Mouse (Mus musculus) MEL (cell line): Measurements from ENCODE around the gene Gal. TPM values are rescaled to one million over a fixed set of nuclear protein-coding genes. Genes with fewer than 3 reads are reported as not detected.

Experiments
- DNase-seq: peaks from one replicate; pipeline ENCODE4 v3.0.0; 2011; ENCODE audit warnings: low read depth, low spot score
- H3K27ac ChIP-seq: 2 replicates; pipeline ENCODE4 v1.5.1; 2012; ENCODE audit warnings: low read depth, mild to moderate bottlenecking, control low read depth, low read length, moderate library complexity; ENCODE audit not compliant: control insufficient read depth
- H3K27me3 ChIP-seq, 2 experiments: fragments of 150-350 bp in 1 of 2; sonication (generic) in 1 of 2; 2 replicates each; pipeline ENCODE4 v1.6.1; 2012; ENCODE audit warnings: low read length in 2 of 2, mild to moderate bottlenecking in 2 of 2, improper control_type of control experiment in 1 of 2, moderate library complexity in 1 of 2; ENCODE audit not compliant: insufficient read depth in 2 of 2, control insufficient read depth in 1 of 2
- H3K36me3 ChIP-seq, 2 experiments: 2 replicates each; pipeline ENCODE4 v1.6.1; 2012 to 2014; ENCODE audit warnings: low read length in 2 of 2, improper control_type of control experiment in 1 of 2, inconsistent platforms in 1 of 2, mild to moderate bottlenecking in 1 of 2; ENCODE audit not compliant: insufficient read depth in 2 of 2, control insufficient read depth in 1 of 2
- H3K4me1 ChIP-seq, 2 experiments: fragments of 150-350 bp in 1 of 2; sonication (generic) in 1 of 2; 2 replicates each; pipeline ENCODE4 v1.6.1; 2012; ENCODE audit warnings: low read length in 2 of 2, improper control_type of control experiment in 1 of 2, mild to moderate bottlenecking in 1 of 2; ENCODE audit not compliant: insufficient read depth in 2 of 2, control insufficient read depth in 1 of 2
- H3K4me3 ChIP-seq, 2 experiments: fragments of 150-350 bp in 1 of 2; sonication (generic) in 1 of 2; 2 replicates each; pipeline ENCODE4 v1.5.1; 2012; ENCODE audit warnings: low read depth in 2 of 2, low read length in 2 of 2, mild to moderate bottlenecking in 2 of 2, moderate library complexity in 2 of 2, control low read depth in 1 of 2, improper control_type of control experiment in 1 of 2; ENCODE audit not compliant: control insufficient read depth in 1 of 2, insufficient read depth in 1 of 2
- H3K79me2 ChIP-seq: 2 replicates; pipeline ENCODE4 v1.6.1; 2012; ENCODE audit warnings: mild to moderate bottlenecking, low read length, moderate library complexity; ENCODE audit not compliant: control insufficient read depth, poor library complexity, insufficient read depth
- H3K9ac ChIP-seq: 2 replicates; pipeline ENCODE4 v1.6.1; 2012; ENCODE audit warnings: low read depth, mild to moderate bottlenecking, control low read depth, low read length, moderate library complexity; ENCODE audit not compliant: control insufficient read depth, poor library complexity, severe bottlenecking
- H3K9me3 ChIP-seq: fragments of 150-350 bp; sonication (generic); replicated peaks from 2 replicates; pipeline ENCODE4 v1.6.1; 2012; ENCODE audit warnings: mild to moderate bottlenecking, low read length, improper control_type of control experiment, moderate library complexity; ENCODE audit not compliant: insufficient read depth
- CHD2 ChIP-seq: IDR thresholded peaks from 2 replicates; pipeline ENCODE4 v1.6.1; 2011; ENCODE audit warnings: low read length, improper control_type of control experiment
- E2F4 ChIP-seq: IDR thresholded peaks from 2 replicates; pipeline ENCODE4 v1.6.1; 2011; ENCODE audit warnings: low read depth, low read length, improper control_type of control experiment, borderline replicate concordance
- EP300 ChIP-seq, 2 experiments: IDR thresholded peaks; 2 replicates each; pipeline ENCODE4 v1.6.1; 2011; ENCODE audit warnings: improper control_type of control experiment in 2 of 2, low read length in 2 of 2, low read depth in 1 of 2, mild to moderate bottlenecking in 1 of 2
- GATA1 ChIP-seq: IDR thresholded peaks from 2 replicates; pipeline ENCODE4 v1.6.1; 2011; ENCODE audit warnings: low read depth, low read length, improper control_type of control experiment
- MAFK ChIP-seq: IDR thresholded peaks from 2 replicates; pipeline ENCODE4 v1.6.1; 2011; ENCODE audit warnings: low read depth, mild to moderate bottlenecking, low read length, improper control_type of control experiment, borderline replicate concordance
- MAX ChIP-seq: IDR thresholded peaks from 2 replicates; pipeline ENCODE4 v1.6.1; 2011; ENCODE audit warnings: low read length, improper control_type of control experiment
- MXI1 ChIP-seq: IDR thresholded peaks from 2 replicates; pipeline ENCODE4 v1.6.1; 2011; ENCODE audit warnings: mild to moderate bottlenecking, low read depth, low read length, improper control_type of control experiment
- MYC ChIP-seq: IDR thresholded peaks from 2 replicates; pipeline ENCODE4 v1.6.1; 2011; ENCODE audit warnings: low read depth, mild to moderate bottlenecking, low read length, improper control_type of control experiment, moderate library complexity
- NELFE ChIP-seq: IDR thresholded peaks from 2 replicates; pipeline ENCODE4 v1.6.1; 2011; ENCODE audit warnings: low read depth, low read length, improper control_type of control experiment
- NRF1 ChIP-seq: IDR thresholded peaks from 2 replicates; pipeline ENCODE4 v1.6.1; 2014; ENCODE audit warnings: low read depth, mild to moderate bottlenecking, inconsistent platforms, low read length, improper control_type of control experiment, moderate library complexity; ENCODE audit not compliant: poor library complexity, insufficient read depth, severe bottlenecking
- POLR2AphosphoS2 ChIP-seq: IDR thresholded peaks from 2 replicates; pipeline ENCODE4 v1.6.1; 2011; ENCODE audit warnings: low read length, improper control_type of control experiment
- SIN3A ChIP-seq: IDR thresholded peaks from 2 replicates; pipeline ENCODE4 v1.6.1; 2012; ENCODE audit warnings: low read length, improper control_type of control experiment, inconsistent platforms
- SMC3 ChIP-seq: IDR thresholded peaks from 2 replicates; pipeline ENCODE4 v1.6.1; 2011; ENCODE audit warnings: low read depth, low read length, improper control_type of control experiment
- USF2 ChIP-seq, 2 experiments: IDR thresholded peaks; 2 replicates each; pipeline ENCODE4 v1.6.1; 2011 to 2012; ENCODE audit warnings: improper control_type of control experiment in 2 of 2, low read length in 2 of 2, borderline replicate concordance in 1 of 2, inconsistent platforms in 1 of 2, low read depth in 1 of 2, mild to moderate bottlenecking in 1 of 2; ENCODE audit not compliant: insufficient read depth in 1 of 2
- ZMIZ1 ChIP-seq: IDR thresholded peaks from 2 replicates; pipeline ENCODE4 v1.6.1; 2012; ENCODE audit warnings: low read depth, mild to moderate bottlenecking, inconsistent platforms, low read length, improper control_type of control experiment, moderate library complexity
- ZNF384 ChIP-seq: IDR thresholded peaks from 2 replicates; pipeline ENCODE4 v1.6.1; 2012; ENCODE audit warnings: low read depth, mild to moderate bottlenecking, inconsistent platforms, low read length, improper control_type of control experiment
- polyA plus RNA-seq, 2 experiments: library from polyadenylated mRNA; stranded (reverse) in 1 of 2; unstranded in 1 of 2; fragments of >175 nt in 1 of 2; fragments of >200 nt in 1 of 2; gene quantifications; 2 replicates each; pipeline versions ENCODE4 v1.2.1 to v1.2.4; 2012; ENCODE audit warnings: low replicate concordance in 2 of 2, low read depth in 1 of 2; ENCODE audit not compliant: insufficient read length in 2 of 2, insufficient read depth in 1 of 2, missing spikeins in 1 of 2
- total RNA-seq: library from RNA; depleted of rRNA; stranded (reverse); fragments of 300-350 nt; gene quantifications from 2 replicates; pipeline ENCODE4 v1.2.3, GENCODE M21; 2012

The Gal gene
- total and polyA plus RNA-seq, 3 experiments, result not detected

GRCm38 (mm10) chr19:3424214-3424613 is 9.9 kb upstream of the Gal start (continued):
- TF ChIP-seq MXI1 (no peak), USF2 (IDR thresholded peaks at IDR 0.05; ENCODE audit: borderline replicate concordance in 1 of 2, insufficient read depth in 1 of 2, low read depth in 1 of 2, low read length in 2 of 2) (no peak), SMC3 (no peak), CHD2 (no peak), MYC (no peak)

GRCm38 (mm10) chr19:3422981-3423380 is 8.6 kb upstream of the Gal start:
- no peaks in the 10 kb centered on the region for H3K9me3 ChIP-seq
- no peaks in the 10 kb centered on the region for H3K4me1 ChIP-seq
- no peak for TF ChIP-seq MAFK
- TF ChIP-seq EP300 (IDR thresholded peaks at IDR 0.05; ENCODE audit: low read depth in 1 of 2, low read length in 2 of 2), result no peak
- H3K36me3 ChIP-seq, result no peaks in the 10 kb centered on the region
- no peak for DNase-seq
- no peak overlapping the region for H3K27ac ChIP-seq
- H3K4me3 ChIP-seq, result no peak overlapping the region
- no peaks in the 10 kb centered on the region for H3K79me2 ChIP-seq
- no peak overlapping the region for H3K9ac ChIP-seq
- H3K27me3 ChIP-seq, result peaks cover 0 to 1% of the 10 kb centered on the region in 2 experiments; a peak in 3 of 4 replicates

GRCm38 (mm10) chr19:3422488-3422887 is 8.1 kb upstream of the Gal start:
- Histone ChIP-seq H3K27me3 (peaks cover 0 to 1% of the 10 kb centered on the region in 2 experiments; a peak in 3 of 4 replicates), H3K36me3 (no peaks in the 10 kb centered on the region), H3K9ac (no peak overlapping the region), H3K4me1 (no peaks in the 10 kb centered on the region), H3K79me2 (no peaks in the 10 kb centered on the region), H3K27ac (no peak overlapping the region)
- no peak for DNase-seq
- TF ChIP-seq GATA1, result no peak
- TF ChIP-seq NELFE, result no peak
- TF ChIP-seq, all 39 proteins: peak for 0
- H3K4me3 ChIP-seq, result no peak overlapping the region
- no peaks in the 10 kb centered on the region for H3K9me3 ChIP-seq

- H3K36me3 ChIP-seq, result no peaks in the 10 kb centered on the region
- no peak for TF ChIP-seq E2F4
- TF ChIP-seq GATA1, result no peak
- no peak for TF ChIP-seq ZMIZ1
- no peak for TF ChIP-seq CHD2
- no peak for TF ChIP-seq NRF1
- TF ChIP-seq MYC, result no peak
- no peak for TF ChIP-seq ZNF384
- TF ChIP-seq MAX, result no peak
- no peak for TF ChIP-seq POLR2AphosphoS2
- TF ChIP-seq SIN3A, result no peak
- no peak overlapping the region for H3K9ac ChIP-seq
- H3K4me1 ChIP-seq, result no peaks in the 10 kb centered on the region
- no peaks in the 10 kb centered on the region for H3K79me2 ChIP-seq
- DNase-seq, result no peak
- H3K9me3 ChIP-seq, result no peaks in the 10 kb centered on the region
- H3K27me3 ChIP-seq, result peaks cover 0 to 1% of the 10 kb centered on the region in 2 experiments; a peak in 2 of 4 replicates
- no peak overlapping the region for H3K4me3 ChIP-seq
- no peak overlapping the region for H3K27ac ChIP-seq
Observed at GRCm38 (mm10) chr19:3419251-3419650, 4.9 kb upstream of the Gal start.
